Mouse (Mus musculus) liver, embryonic 11.5 days (tissue): Measurements from ENCODE around the gene Disp3. TPM values are rescaled to one million over a fixed set of nuclear protein-coding genes. Genes with fewer than 3 reads are reported as not detected.

ENCODE experiments used
- ATAC-seq: fragments of 200-750 bp; cut with Nextera tagmentation; replicated peaks from 2 replicates; pipeline ENCODE4 v1.8.0; 2017; ENCODE audit warnings: moderate number of reproducible peaks, mild to moderate bottlenecking, moderate TSS enrichment, moderate library complexity; ENCODE audit not compliant: low FRiP score
- DNase-seq: peaks from one replicate; pipeline ENCODE4 v3.0.0-alpha.2; 2017; ENCODE audit warnings: low spot score
- H3K27ac ChIP-seq: fragments of 300-500 bp; sonication (generic); 2 replicates; pipeline ENCODE4 v1.5.1; 2014; ENCODE audit warnings: mild to moderate bottlenecking, low read depth, low read length, control low read depth
- H3K27me3 ChIP-seq: fragments of 300-500 bp; sonication (generic); replicated peaks from 2 replicates; pipeline ENCODE4 v1.6.1; 2014; ENCODE audit warnings: low read length, mixed read lengths; ENCODE audit not compliant: control insufficient read depth, insufficient read depth
- H3K36me3 ChIP-seq: fragments of 300-500 bp; sonication (generic); 2 replicates; pipeline ENCODE4 v1.6.1; 2014; ENCODE audit warnings: mild to moderate bottlenecking, low read length, moderate library complexity, mixed read lengths; ENCODE audit not compliant: control insufficient read depth, insufficient read depth
- H3K4me1 ChIP-seq: fragments of 300-500 bp; sonication (generic); replicated peaks from 2 replicates; pipeline ENCODE4 v1.6.1; 2014; ENCODE audit warnings: low read length, mixed read lengths; ENCODE audit not compliant: control insufficient read depth, insufficient read depth
- H3K4me2 ChIP-seq: fragments of 300-500 bp; sonication (generic); 2 replicates; pipeline ENCODE4 v1.6.1; 2014; ENCODE audit warnings: mild to moderate bottlenecking, control low read depth, moderate library complexity
- H3K4me3 ChIP-seq: fragments of 300-500 bp; sonication (generic); 2 replicates; pipeline ENCODE4 v1.5.1; 2014; ENCODE audit warnings: low read depth, low read length, control low read depth
- H3K9ac ChIP-seq: fragments of 300-500 bp; sonication (generic); 2 replicates; pipeline ENCODE4 v1.6.1; 2014; ENCODE audit warnings: low read depth, low read length, control low read depth
- H3K9me3 ChIP-seq: fragments of 300-500 bp; sonication (generic); 2 replicates; pipeline ENCODE4 v1.6.1; 2016; ENCODE audit warnings: low read length, inconsistent platforms, mixed read lengths; ENCODE audit not compliant: control insufficient read depth
- WGBS: fragments of 180-500 bp; shearing (Covaris S2); extraction: QIAGEN DNeasy Blood & Tissue Kit; methylation state at CpG from one replicate; pipeline ENCODE4 v1.1.7; 2014; 5-methylcytosine and 5-hydroxymethylcytosine counted together
- polyA plus RNA-seq: library from polyadenylated mRNA; unstranded; fragments of >200 nt; fragmentation: Nextera tagmentation; extraction: Ambion mirVana; gene quantifications from 2 replicates; pipeline ENCODE4 v1.2.1, GENCODE M21; 2014

Disp3 gene
- polyA plus RNA-seq, 1 experiment from 2014 or later: not detected

DNA sequence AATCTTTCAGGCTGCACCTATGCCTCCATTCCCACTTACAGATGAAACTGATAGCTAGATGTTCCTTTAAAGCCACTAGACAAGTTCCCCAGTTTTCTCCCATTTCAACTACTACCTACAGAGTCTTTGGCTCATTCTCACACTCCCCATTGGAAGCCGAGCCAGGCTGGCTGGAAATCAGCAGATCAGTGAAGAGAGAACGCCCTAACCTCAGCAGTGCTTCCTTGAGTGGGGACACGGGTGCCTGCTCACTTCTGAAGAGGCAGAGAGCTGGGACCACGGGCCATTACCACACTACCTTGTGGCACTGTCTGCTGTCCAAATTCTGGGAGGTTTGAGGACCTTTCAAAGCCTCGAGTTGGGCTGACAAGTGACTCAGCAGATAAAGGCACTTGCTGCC is 11.0 kb upstream of the Disp3 start:
- H3K4me3 ChIP-seq: no peak overlapping the region
- H3K36me3 ChIP-seq: no peaks in the 10 kb centered on the region
- H3K9me3 ChIP-seq: no peaks in the 10 kb centered on the region
- no peak overlapping the region for H3K9ac ChIP-seq
- ATAC-seq: no peak
- WGBS: 51% methylated on average over 5 of the region's 5 CpGs
- no peaks in the 10 kb centered on the region for H3K27me3 ChIP-seq
- no peak overlapping the region for H3K4me2 ChIP-seq
- no peak overlapping the region for H3K27ac ChIP-seq
- H3K4me1 ChIP-seq: no peaks in the 10 kb centered on the region
- DNase-seq: no peak

- Histone ChIP-seq H3K4me2 (no peak overlapping the region), H3K27ac (no peak overlapping the region), H3K9ac (no peak overlapping the region), H3K9me3 (no peaks in the 10 kb centered on the region), H3K27me3 (no peaks in the 10 kb centered on the region), H3K4me1 (no peaks in the 10 kb centered on the region), H3K4me3 (no peak overlapping the region), H3K36me3 (no peaks in the 10 kb centered on the region)
- 71% methylated on average over 6 of the region's 6 CpGs for WGBS
- no peak for ATAC-seq
- DNase-seq: no peak
Observed at GRCm38 (mm10) chr4:148297640-148298039, 9.9 kb upstream of the Disp3 start.

DNA sequence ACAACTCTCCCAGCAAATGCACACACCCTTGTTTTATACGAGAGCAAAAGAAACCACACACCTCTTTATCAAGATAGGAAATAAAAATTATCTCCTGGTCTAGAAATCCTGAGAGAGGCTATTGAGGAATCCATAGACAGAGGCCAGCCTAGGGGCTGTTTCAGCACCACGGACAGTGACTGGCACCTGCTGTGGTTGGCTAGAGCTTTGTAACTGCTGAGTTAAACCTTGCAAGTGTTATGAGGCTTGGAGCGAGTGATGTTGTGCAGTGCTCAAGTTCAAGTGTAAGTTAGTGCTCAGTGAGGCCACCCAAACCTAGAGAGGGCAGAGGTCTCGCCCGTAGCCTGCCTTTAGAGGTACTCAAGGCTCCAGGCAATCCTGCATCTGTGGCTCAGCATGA is 5.6 kb upstream of the Disp3 start:
- H3K36me3 ChIP-seq: no peaks in the 10 kb centered on the region
- H3K4me3 ChIP-seq: no peak overlapping the region
- no peak overlapping the region for H3K27ac ChIP-seq
- H3K27me3 ChIP-seq: peaks cover 10% of the 10 kb centered on the region
- H3K4me1 ChIP-seq: no peaks in the 10 kb centered on the region
- ATAC-seq (no peak), DNase-seq (peak; percentile 47)
- 22% methylated on average over 5 of the region's 5 CpGs for WGBS
- no peak overlapping the region for H3K4me2 ChIP-seq
- no peaks in the 10 kb centered on the region for H3K9me3 ChIP-seq
- no peak overlapping the region for H3K9ac ChIP-seq

DNA sequence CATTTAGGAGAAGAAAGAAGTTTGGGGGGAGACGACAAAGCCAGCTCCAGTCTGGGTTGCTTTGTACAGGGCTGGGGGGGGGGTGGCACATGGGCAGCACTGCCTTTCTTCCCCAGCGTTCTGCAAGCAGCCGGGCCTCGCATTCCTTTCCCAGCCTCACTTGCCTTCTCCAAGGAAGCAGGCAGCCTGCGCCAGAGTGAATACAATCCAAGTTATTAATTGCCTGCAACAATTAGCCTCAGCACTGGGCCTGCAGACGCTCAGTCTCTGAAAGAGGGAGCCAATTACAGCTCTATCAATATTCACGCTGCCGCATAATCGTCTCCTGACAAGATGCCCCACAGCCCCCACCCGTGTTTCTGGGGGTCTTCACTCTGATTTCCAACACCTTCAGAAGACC is 4.1 kb upstream of the Disp3 start:
- Histone ChIP-seq H3K27me3 (peaks cover 25% of the 10 kb centered on the region), H3K9me3 (no peaks in the 10 kb centered on the region), H3K9ac (no peak overlapping the region), H3K27ac (no peak overlapping the region), H3K4me2 (no peak overlapping the region), H3K36me3 (no peaks in the 10 kb centered on the region), H3K4me1 (no peaks in the 10 kb centered on the region; the same call in none of the 2 replicates), H3K4me3 (no peak overlapping the region)
- WGBS: 72% methylated on average over 10 of the region's 10 CpGs
- ATAC-seq (no peak), DNase-seq (no peak)

DNA sequence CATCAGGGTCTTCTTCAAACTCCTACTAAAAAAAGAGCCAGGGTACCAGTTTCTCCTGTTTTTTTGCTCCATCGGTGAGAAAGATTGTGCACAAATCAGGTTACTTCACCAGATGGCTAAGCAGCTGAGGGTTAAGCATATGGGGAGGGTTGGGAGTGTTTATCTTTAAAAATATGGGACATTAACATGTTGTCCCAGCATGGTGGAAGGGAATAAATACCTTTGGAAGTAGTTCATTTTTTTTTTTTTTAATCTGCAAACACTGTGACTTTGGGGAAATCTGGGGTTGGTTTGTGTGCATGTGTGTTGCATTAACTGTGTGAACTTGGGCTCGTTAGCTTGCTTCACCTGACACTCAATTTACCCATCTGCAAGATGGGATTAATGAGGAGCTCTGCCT is 3.3 kb upstream of the Disp3 start:
- Histone ChIP-seq H3K27me3 (peaks cover 32% of the 10 kb centered on the region), H3K4me2 (no peak overlapping the region), H3K4me3 (no peak overlapping the region), H3K9me3 (no peaks in the 10 kb centered on the region), H3K36me3 (no peaks in the 10 kb centered on the region), H3K4me1 (no peaks in the 10 kb centered on the region; the same call in none of the 2 replicates), H3K9ac (no peak overlapping the region), H3K27ac (no peak overlapping the region)
- DNase-seq (no peak), ATAC-seq (no peak)
- 64% methylated on average over 2 of the region's 2 CpGs for WGBS

DNA sequence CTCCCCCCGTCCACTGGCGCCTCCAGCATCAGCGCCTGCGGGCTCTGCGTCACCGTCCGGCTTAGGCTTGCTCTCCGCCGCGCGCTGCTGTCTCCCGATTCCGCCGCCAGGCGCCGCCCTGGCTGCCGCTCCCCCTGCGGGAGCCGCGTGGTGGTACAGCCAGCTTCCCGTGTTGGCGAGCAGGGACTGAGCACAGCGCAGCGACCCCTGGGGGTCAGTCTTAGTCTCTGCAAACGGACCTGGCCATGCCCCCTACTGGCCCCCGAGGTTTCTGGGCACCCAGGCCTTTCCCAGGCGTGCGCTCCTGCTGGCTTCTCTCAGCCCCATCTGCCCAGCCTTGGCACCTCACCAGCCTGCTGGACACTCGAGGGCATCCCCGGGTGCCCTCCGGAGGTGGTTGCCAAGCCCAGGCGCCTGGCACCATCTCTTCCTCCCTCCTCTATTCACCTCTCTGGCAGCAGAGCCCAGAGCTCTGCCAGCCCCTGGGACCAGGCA is 337 bp upstream of the Disp3 start:
- Histone ChIP-seq H3K9ac (no peak overlapping the region), H3K4me3 (peak overlapping the region; percentile 43)

GRCm38 (mm10) chr4:148287041-148287440 is 724 bp downstream of the Disp3 start:
- no peak overlapping the region for H3K27ac ChIP-seq
- WGBS: 4% methylated on average over 20 of the region's 20 CpGs
- ATAC-seq (no peak), DNase-seq (no peak)
- H3K27me3 ChIP-seq: peaks cover 51% of the 10 kb centered on the region
- no peaks in the 10 kb centered on the region for H3K9me3 ChIP-seq
- peak overlapping the region; percentile 43; the same call in 1 of the 2 replicates for H3K4me3 ChIP-seq
- no peak overlapping the region for H3K9ac ChIP-seq
- H3K4me1 ChIP-seq: no peaks in the 10 kb centered on the region; the same call in none of the 2 replicates
- no peaks in the 10 kb centered on the region for H3K36me3 ChIP-seq
- peak overlapping the region; percentile 57; the same call in 1 of the 2 replicates for H3K4me2 ChIP-seq

More for the DNA sequence above, 337 bp upstream of the Disp3 start:
- DNase-seq (peak; percentile 78), ATAC-seq (peak; percentile 80)
- no peaks in the 10 kb centered on the region; the same call in none of the 2 replicates for H3K4me1 ChIP-seq
- H3K27me3 ChIP-seq: peaks cover 51% of the 10 kb centered on the region
- H3K36me3 ChIP-seq: no peaks in the 10 kb centered on the region
- H3K9me3 ChIP-seq: no peaks in the 10 kb centered on the region
- H3K4me2 ChIP-seq: peak overlapping the region; percentile 57
- WGBS: 4% methylated on average over 30 of the region's 32 CpGs
- no peak overlapping the region for H3K27ac ChIP-seq

- Histone ChIP-seq H3K9me3 (no peaks in the 10 kb centered on the region), H3K36me3 (no peaks in the 10 kb centered on the region), H3K27me3 (peaks cover 51% of the 10 kb centered on the region), H3K27ac (no peak overlapping the region), H3K9ac (no peak overlapping the region), H3K4me3 (no peak overlapping the region), H3K4me2 (no peak overlapping the region), H3K4me1 (no peaks in the 10 kb centered on the region; the same call in none of the 2 replicates)
- ATAC-seq (no peak), DNase-seq (peak; percentile 67)
- 18% methylated on average over 22 of the region's 22 CpGs for WGBS
Observed at GRCm38 (mm10) chr4:148286226-148287031, 1.3 kb downstream of the Disp3 start.

DNA sequence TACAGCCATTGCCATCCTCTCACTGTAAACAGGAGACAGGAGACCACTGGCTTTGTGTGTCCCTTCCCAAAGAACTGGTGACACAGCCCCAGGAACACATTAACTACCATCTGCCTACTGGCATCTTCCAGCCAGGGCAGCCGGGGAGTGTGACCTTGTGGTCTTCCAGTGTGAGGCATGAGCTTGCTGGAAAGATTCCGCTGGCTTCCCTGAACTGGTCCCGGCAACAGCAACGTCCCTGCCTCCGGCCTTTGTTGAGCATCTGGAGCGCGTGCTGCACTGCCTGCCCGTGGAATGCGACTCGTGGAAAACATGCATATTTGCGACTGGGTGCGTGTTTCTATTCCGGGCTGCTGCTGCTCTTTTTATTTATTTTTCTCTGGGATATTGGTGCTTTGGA is 3.5 kb downstream of the Disp3 start:
- no peak overlapping the region for H3K4me3 ChIP-seq
- H3K9ac ChIP-seq: no peak overlapping the region
- ATAC-seq (no peak), DNase-seq (no peak)
- no peaks in the 10 kb centered on the region for H3K36me3 ChIP-seq
- H3K4me1 ChIP-seq: no peaks in the 10 kb centered on the region; the same call in none of the 2 replicates
- H3K9me3 ChIP-seq: no peaks in the 10 kb centered on the region
- no peak overlapping the region for H3K27ac ChIP-seq
- no peak overlapping the region for H3K4me2 ChIP-seq
- WGBS: 58% methylated on average over 13 of the region's 13 CpGs
- H3K27me3 ChIP-seq: peaks cover 47% of the 10 kb centered on the region
